Comparison of ENCODE assay signal across 9 mouse cellular contexts in the genomic region with DNA sequence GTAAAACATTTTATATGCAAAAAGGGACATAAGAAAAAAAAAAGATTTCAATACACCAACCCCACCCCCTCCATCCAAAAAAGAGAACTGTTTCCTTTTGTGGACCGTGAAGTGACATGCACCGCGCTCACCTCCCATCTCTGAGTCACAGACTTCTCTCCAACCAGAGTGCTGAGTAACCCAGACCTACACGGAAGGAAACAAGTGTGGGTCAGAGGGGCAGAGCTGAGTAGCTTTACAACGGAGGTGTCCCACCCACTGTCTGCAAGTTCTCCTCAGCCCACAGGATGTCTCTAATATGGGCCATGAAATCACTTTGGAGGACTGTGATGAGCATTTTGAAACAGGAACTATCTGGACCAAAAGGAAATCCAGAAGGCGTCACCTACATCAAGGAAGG.
"Had no signal": no experiment of that assay in that cellular context is flagged by ENCODE, and none has a peak within 500 bp of the region (broad histone marks: within the 10 kb centered on the region; RNA-seq: fewer than 3 reads in every experiment).

No protein-coding gene starts in this region.

- H3K27me3 ChIP-seq: kidney, embryonic 15.5 days; liver, embryonic 15.5 days; midbrain, embryonic 13.5 days; neural tube, embryonic 15.5 days had no signal

- ATAC-seq: midbrain, embryonic 13.5 days had no signal

- DNase-seq: kidney, adult 18-20 months; lung, adult 2 months; lung, postnatal 10 days; thymus, adult 18-20 months; thymus, postnatal 14 days had no signal
